Mouse (Mus musculus): Measurements from ENCODE around the gene Cacna2d2.
A peak's percentile ranks its signal among the peaks of the same experiment; 100 is the strongest.
"Not testable (repeated sequence)": the region's sequence is repeated elsewhere in the genome, so short reads cannot be mapped to it uniquely, and the experiment has no call there.

The Cacna2d2 gene

DNA sequence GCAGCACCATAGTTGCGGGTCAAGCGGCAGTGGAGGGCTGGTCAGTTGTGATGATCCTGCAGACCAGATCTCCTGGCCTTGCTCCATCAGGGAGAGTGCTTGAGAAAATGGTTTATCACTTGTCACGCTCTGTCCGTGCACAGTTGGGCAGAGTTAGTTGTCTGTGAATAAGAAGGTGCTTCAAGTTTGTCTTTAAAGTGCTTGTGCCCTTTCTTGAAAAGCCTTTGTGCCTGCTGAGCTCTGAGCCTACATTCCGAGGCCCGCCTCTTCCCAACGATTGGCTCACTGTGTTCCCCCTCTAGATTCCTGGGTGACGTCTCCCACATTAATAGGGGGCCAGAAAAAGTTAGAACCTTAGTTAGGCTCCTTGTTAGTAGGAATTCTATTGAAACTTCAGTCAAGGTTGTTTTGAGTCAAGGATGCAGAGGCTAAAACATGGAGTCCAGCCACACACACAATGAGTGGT lies 152.5 kb downstream of the Cacna2d2 start:
- no peak for DNase-seq (ENCODE audit: low read depth in 2 of 2, low spot score in 2 of 2)

DNA sequence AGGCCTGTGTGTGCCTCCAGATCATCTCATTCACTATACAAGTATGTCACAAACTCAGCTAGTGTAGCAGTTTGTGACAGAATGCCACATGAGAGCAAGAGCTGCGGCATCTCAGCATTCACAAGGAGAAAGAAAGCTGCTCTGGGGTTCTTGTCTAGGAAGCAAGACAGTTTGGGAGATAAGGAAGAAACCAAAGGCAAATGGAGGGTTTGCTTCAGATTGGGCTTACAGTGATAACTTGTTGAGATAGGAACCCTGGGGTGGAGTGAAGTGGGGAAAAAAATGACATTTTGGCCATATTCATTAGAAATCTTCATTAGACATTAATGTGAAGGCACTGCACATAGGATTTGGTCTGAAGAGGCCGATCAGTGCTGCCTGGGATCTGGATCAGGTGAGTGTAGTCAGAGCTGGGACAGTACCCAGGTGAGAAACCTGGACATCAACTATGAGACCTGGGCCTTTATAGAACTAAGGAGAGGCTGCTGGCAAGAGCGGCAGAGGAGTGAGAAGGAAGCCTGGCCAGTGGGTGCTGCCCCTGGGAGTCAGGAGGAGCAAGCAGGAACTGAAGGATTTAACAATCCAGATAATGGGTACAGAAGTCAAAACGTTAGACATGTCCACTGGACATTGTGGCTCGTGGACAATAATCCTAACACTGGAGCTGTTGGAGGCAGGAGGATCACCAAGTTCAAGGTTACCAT lies 153.4 kb downstream of the Cacna2d2 start:
- no peak for DNase-seq (ENCODE audit: low read depth in 2 of 2, low spot score in 2 of 2)

DNA sequence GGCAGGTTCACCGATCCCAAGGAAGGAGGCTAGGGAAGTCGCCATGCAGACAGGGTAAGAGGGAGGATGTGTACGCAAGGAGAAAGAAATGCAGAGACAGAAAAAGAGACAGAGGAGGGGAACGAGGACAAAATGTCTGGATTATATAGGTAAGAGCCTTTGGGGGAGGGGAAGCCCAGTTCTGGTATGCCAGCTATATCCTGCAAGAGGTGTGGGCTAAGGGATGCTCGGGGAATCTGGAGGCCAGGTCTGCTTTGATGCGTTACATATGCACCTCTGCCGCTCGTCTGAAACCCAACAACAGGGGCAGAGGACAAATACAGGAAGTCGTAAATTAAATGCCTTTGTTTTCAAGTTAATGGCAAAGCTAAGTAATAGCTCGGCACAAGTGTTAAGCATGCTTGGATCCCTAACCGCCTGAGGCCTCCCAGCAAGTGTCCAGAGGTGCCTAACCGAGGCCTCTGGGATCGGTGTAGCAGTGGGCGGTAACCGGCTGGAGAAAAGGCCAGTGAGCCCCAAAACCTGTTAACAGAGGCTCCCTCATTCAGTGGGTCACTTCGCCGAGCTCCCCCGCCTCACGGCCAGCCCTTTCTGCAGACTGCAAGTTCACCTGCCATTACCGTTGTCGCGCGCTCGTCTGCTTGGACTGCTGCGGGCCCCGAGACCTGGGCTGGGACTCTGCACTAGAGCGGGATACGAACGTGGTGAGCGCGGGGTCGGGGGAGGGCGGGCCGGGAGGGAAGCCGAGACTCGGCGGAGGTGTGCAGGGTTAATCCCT lies 154.3 kb downstream of the Cacna2d2 start:
- DNase-seq (ENCODE audit: low read depth in 2 of 2, low spot score in 2 of 2), result no peak

DNA sequence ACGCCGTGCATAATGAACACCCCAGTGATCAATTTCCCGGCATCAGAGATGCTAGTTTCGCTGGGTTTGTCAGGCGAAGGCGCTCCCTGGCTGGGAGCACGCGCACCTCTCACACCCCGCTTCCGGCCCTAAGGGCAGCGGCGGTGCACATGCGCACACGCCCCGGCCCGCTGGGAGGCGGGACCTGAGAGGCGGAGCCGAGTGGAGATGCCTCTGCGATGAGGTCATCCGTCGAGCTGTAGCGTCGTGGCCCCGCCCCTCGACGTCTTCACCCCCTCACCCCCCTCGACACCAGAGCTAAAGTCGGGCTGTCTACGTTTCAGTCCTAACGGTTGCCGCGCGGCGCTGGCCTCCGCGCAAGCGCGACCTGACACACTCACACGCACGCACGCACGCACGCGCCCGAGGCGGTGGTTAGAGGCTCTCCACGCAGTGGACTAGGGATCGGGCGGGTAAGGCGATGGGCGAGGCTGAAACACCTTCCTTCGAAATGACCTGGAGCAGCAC lies 155.0 kb downstream of the Cacna2d2 start:
- DNase-seq (ENCODE audit: low read depth in 2 of 2, low spot score in 2 of 2), result peak; percentile 94 to 95

DNA sequence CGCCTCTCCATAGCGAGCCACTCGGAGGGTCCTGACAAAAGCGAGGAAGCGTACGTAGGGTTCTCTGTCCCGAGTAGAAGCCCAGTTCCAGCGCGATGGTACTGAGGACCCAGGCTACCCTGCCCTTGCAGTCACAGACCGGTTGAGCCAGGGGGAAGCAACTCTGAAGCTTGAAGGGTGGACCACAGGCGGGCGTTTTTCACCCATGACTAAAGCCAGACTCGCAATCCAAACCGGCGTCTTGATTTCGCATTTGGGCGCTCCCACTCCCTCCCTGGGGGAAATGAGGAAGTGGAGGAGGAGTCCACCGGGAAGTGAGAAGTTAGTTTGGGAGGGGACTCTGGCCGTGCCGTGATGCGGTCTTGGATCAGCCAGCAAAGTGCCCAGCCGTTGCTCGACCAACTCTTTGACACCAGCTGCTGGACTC lies 155.6 kb downstream of the Cacna2d2 start:
- DNase-seq (ENCODE audit: low read depth in 2 of 2, low spot score in 2 of 2), result no peak

- DNase-seq (ENCODE audit: low read depth in 2 of 2, low spot score in 2 of 2), result no peak
Measured at GRCm38 (mm10) chr9:107555701-107556100, 156.3 kb downstream of the Cacna2d2 start.

GRCm38 (mm10) chr9:107556346-107556745 lies 156.9 kb downstream of the Cacna2d2 start:
- no peak for DNase-seq (ENCODE audit: low read depth in 2 of 2, low spot score in 2 of 2)

GRCm38 (mm10) chr9:107563029-107563581 lies 163.7 kb downstream of the Cacna2d2 start, which contains the start of gene Tusc2:
TSS of gene Tusc2 (plus strand) at chr9:107563255.
- DNase-seq (ENCODE audit: low read depth in 2 of 2, low spot score in 2 of 2), result peak; percentile 80 to 84

- DNase-seq (ENCODE audit: low read depth in 2 of 2, low spot score in 2 of 2), result not testable (repeated sequence)
Measured at GRCm38 (mm10) chr9:107565556-107565955, 166.1 kb downstream of the Cacna2d2 start.

- peak; percentile 67 to 68 for DNase-seq (ENCODE audit: low read depth in 2 of 2, low spot score in 2 of 2)
Measured at GRCm38 (mm10) chr9:107566041-107566709, 166.8 kb downstream of the Cacna2d2 start.

GRCm38 (mm10) chr9:107566855-107567254 lies 167.4 kb downstream of the Cacna2d2 start:
- no peak for DNase-seq (ENCODE audit: low read depth in 2 of 2, low spot score in 2 of 2)

GRCm38 (mm10) chr9:107567702-107568319 lies 168.4 kb downstream of the Cacna2d2 start, which contains the start of gene Hyal2:
TSS of gene Hyal2 (plus strand) at chr9:107567945.
- DNase-seq (ENCODE audit: low read depth in 2 of 2, low spot score in 2 of 2), result no peak

GRCm38 (mm10) chr9:107568331-107569261 lies 169.2 kb downstream of the Cacna2d2 start:
- DNase-seq (ENCODE audit: low read depth in 2 of 2, low spot score in 2 of 2), result peak; percentile 62 to 76

GRCm38 (mm10) chr9:107569270-107569669 lies 169.9 kb downstream of the Cacna2d2 start:
- no peak for DNase-seq (ENCODE audit: low read depth in 2 of 2, low spot score in 2 of 2)

DNA sequence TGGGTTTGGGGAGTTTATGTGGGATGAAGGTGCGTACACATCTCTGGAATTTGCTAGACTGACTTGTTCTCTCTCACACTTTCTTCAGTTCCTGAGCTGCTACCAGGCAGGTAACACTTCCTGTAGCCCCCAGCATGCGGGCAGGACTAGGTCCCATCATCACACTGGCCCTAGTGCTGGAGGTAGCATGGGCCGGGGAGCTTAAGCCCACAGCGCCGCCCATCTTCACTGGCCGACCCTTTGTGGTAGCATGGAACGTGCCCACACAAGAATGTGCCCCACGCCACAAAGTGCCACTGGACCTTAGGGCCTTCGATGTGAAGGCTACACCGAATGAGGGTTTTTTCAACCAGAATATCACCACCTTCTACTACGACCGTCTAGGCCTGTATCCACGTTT lies 170.6 kb downstream of the Cacna2d2 start:
- DNase-seq (ENCODE audit: low read depth in 2 of 2, low spot score in 2 of 2), result no peak

- DNase-seq (ENCODE audit: low read depth in 2 of 2, low spot score in 2 of 2), result no peak
Measured at GRCm38 (mm10) chr9:107570845-107571244, 171.4 kb downstream of the Cacna2d2 start.

DNA sequence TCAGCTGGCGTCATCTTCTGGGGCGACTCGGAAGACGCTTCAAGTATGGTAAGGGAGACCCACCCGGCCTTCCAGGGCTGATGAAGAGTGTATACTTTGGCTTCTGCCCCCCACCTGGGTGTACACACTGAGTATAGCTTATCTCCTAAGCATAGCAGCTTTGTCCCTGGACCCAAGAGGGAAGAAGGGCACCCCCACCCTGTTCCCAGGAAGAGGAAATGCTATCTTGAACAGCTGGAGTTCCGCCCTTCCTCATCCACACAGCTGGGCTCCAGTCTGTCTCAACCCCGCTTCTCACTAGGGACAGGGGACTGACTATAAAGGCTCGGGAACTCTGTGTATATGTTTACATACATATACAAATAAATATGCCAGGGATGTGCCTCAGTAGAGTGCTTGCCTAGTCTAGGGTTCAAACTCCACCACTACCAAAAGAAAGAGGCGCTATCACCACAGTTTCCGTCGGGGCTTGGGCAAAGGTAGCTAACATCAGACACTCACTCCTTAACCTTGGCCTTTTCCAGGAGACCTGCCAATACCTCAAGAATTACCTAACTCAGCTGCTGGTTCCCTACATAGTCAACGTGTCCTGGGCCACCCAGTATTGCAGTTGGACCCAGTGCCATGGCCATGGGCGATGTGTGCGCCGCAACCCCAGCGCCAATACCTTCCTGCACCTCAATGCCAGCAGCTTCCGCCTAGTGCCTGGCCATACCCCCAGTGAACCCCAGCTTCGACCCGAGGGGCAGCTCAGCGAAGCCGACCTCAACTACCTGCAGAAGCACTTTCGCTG lies 172.3 kb downstream of the Cacna2d2 start:
- DNase-seq (ENCODE audit: low read depth in 2 of 2, low spot score in 2 of 2), result no peak

GRCm38 (mm10) chr9:107572327-107572662 lies 172.9 kb downstream of the Cacna2d2 start:
- no peak for DNase-seq (ENCODE audit: low read depth in 2 of 2, low spot score in 2 of 2)

DNA sequence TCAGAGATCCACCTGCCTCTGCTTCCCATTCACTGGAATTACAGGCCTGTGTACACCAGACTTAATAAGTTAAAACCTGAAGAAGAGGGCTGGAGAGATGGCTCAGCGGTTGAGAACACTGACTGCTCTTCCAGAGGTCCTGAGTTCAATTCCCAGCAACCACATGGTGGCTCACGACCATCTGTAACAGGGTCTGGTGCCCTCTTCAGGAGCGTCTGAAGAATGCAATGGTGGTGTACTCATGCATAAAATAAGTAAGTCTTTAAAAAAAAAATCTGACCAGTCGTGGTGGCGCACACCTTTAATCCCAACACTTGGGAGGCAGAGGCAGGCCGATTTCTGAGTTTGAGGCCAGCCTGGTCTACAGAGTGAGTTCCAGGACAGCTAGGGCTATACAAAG lies 174.4 kb downstream of the Cacna2d2 start:
- not testable (repeated sequence) for DNase-seq (ENCODE audit: low read depth in 2 of 2, low spot score in 2 of 2)
